ENCODE assay signal across 11 mouse cellular contexts in the genomic region with DNA sequence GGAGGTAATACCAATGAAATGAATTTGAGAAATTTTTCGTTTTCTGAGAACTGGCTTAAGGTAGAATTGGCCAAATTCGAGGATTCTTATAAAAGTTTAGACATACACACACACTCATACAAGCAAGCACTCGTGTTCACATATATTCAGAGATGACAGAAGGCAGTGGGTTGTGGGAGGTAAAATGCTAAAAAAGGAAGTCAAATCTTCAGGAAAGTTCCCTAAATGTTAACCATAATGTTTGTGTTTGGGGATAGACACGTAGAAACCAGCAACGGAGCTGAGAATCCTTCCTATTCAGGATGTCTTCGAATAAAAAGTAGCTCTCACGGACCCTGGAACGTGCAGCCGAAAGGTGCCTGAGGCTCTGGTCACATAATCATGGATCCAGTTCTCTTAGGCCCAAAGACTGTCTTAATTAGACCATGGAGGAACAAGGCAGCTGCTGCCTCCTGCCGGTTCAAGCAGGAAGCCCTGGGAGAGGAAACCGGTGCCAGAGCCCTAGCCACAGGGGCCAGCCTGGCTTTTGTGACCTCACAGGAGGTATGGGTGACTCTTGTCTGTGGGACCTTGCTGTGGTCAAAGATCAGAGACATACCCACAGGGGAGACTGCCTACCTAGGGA. TPM values are rescaled to one million over a fixed set of nuclear protein-coding genes. Genes with fewer than 3 reads are reported as not detected.
A peak's percentile ranks its signal among the peaks of the same experiment; 100 is the strongest.
DNase-seq lines count a peak whose midpoint lies in the region; ATAC-seq and TF ChIP-seq lines count a peak whose summit lies in the region.
"Had no signal": no experiment of that assay in that cellular context is flagged by ENCODE, and none has a peak within 500 bp of the region (broad histone marks: within the 10 kb centered on the region; RNA-seq: fewer than 3 reads in every experiment).

No protein-coding gene starts in this region.

- no peaks in the 10 kb centered on the region for H3K9me3 ChIP-seq in embryonic facial prominence, embryonic 14.5 days (ENCODE audit: control insufficient read depth, low read length)
- H3K9me3 ChIP-seq in embryonic facial prominence, embryonic 10.5 days, result no peaks in the 10 kb centered on the region
- no peaks in the 10 kb centered on the region for H3K9me3 ChIP-seq in liver, postnatal 0 days (ENCODE audit: low read length)
- no peaks in the 10 kb centered on the region for H3K9me3 ChIP-seq in liver, embryonic 12.5 days (replicated peaks)
- no peaks in the 10 kb centered on the region for H3K9me3 ChIP-seq in forebrain, embryonic 12.5 days
- H3K9me3 ChIP-seq: G1E; midbrain, embryonic 10.5 days had no signal

- H3K9ac ChIP-seq in embryonic facial prominence, embryonic 14.5 days (ENCODE audit: low read depth, low read length), result no peak overlapping the region
- no peak overlapping the region for H3K9ac ChIP-seq in liver, postnatal 0 days (replicated peaks)
- H3K9ac ChIP-seq in liver, embryonic 12.5 days, result no peak overlapping the region
- H3K9ac ChIP-seq in forebrain, embryonic 12.5 days, result no peak overlapping the region

- peak; percentile 48 for TF ChIP-seq CTCF in liver, postnatal 0 days (IDR thresholded peaks at IDR 0.05; ENCODE audit: low read depth)
- TF ChIP-seq CTCF in small intestine, adult 2 months (IDR thresholded peaks at IDR 0.05; ENCODE audit: extremely low read depth, insufficient read length, insufficient replicate concordance, low read depth, low read length), result peak; percentile 28; the same call in 1 of the 2 replicates

- WGBS in embryonic facial prominence, embryonic 14.5 days, result 58% methylated on average over 11 of the region's 11 CpGs
- 69% methylated on average over 11 of the region's 11 CpGs for WGBS in embryonic facial prominence, embryonic 10.5 days
- 47% methylated on average over 11 of the region's 11 CpGs for WGBS in liver, postnatal 0 days (ENCODE audit: insufficient replicate concordance)
- 38% methylated on average over 11 of the region's 11 CpGs for WGBS in liver, embryonic 12.5 days (ENCODE audit: insufficient replicate concordance)
- 77% methylated on average over 11 of the region's 11 CpGs for WGBS in small intestine, adult 2 months
- WGBS in forebrain, embryonic 12.5 days, result 68% methylated on average over 11 of the region's 11 CpGs

- no peak for TF ChIP-seq EP300 in liver, postnatal 0 days (IDR thresholded peaks at IDR 0.05; ENCODE audit: low read depth)

- no peak overlapping the region for H3K27ac ChIP-seq in embryonic facial prominence, embryonic 14.5 days (replicated peaks; ENCODE audit: low read depth, low read length)
- H3K27ac ChIP-seq in embryonic facial prominence, embryonic 10.5 days (replicated peaks), result no peak overlapping the region
- no peak overlapping the region for H3K27ac ChIP-seq in liver, postnatal 0 days (ENCODE audit: low read depth)
- no peak overlapping the region for H3K27ac ChIP-seq in liver, embryonic 12.5 days
- H3K27ac ChIP-seq in small intestine, adult 2 months (ENCODE audit: insufficient read depth, low read depth, low read length), result no peak overlapping the region
- no peak overlapping the region for H3K27ac ChIP-seq in forebrain, embryonic 12.5 days
- H3K27ac ChIP-seq: midbrain, embryonic 10.5 days had no signal

- H3K36me3 ChIP-seq in embryonic facial prominence, embryonic 14.5 days (ENCODE audit: control insufficient read depth, insufficient read depth, low read length), result no peaks in the 10 kb centered on the region
- no peaks in the 10 kb centered on the region for H3K36me3 ChIP-seq in embryonic facial prominence, embryonic 10.5 days (replicated peaks)
- no peaks in the 10 kb centered on the region for H3K36me3 ChIP-seq in liver, postnatal 0 days (replicated peaks; ENCODE audit: insufficient read depth, low read length)
- H3K36me3 ChIP-seq in liver, embryonic 12.5 days, result no peaks in the 10 kb centered on the region
- H3K36me3 ChIP-seq in small intestine, adult 2 months (ENCODE audit: control insufficient read depth, insufficient read depth, low read length), result no peaks in the 10 kb centered on the region
- H3K36me3 ChIP-seq in forebrain, embryonic 12.5 days (replicated peaks), result no peaks in the 10 kb centered on the region
- H3K36me3 ChIP-seq: G1E; midbrain, embryonic 10.5 days had no signal

- H3K4me3 ChIP-seq in embryonic facial prominence, embryonic 14.5 days (ENCODE audit: low read depth, low read length), result no peak overlapping the region
- no peak overlapping the region for H3K4me3 ChIP-seq in embryonic facial prominence, embryonic 10.5 days
- no peak overlapping the region for H3K4me3 ChIP-seq in liver, postnatal 0 days (ENCODE audit: low read depth, low read length)
- no peak overlapping the region for H3K4me3 ChIP-seq in liver, embryonic 12.5 days
- H3K4me3 ChIP-seq in small intestine, adult 2 months (ENCODE audit: low read depth, low read length), result no peak overlapping the region
- no peak overlapping the region for H3K4me3 ChIP-seq in forebrain, embryonic 12.5 days (replicated peaks)
- H3K4me3 ChIP-seq: midbrain, embryonic 10.5 days had no signal

- DNase-seq in embryonic facial prominence, embryonic 14.5 days (ENCODE audit: low spot score), result peak; percentile 13
- DNase-seq in embryonic facial prominence, embryonic 10.5 days (ENCODE audit: low spot score), result no peak
- DNase-seq in liver, postnatal 0 days, result peak; percentile 32
- peak; percentile 81 for DNase-seq in ZHBTc4 (ENCODE audit: low read depth, low spot score)
- no peak for DNase-seq in adrenal gland, adult 8-10 months

- no peak overlapping the region for H3K4me2 ChIP-seq in embryonic facial prominence, embryonic 14.5 days (ENCODE audit: low read depth, low read length)
- H3K4me2 ChIP-seq in liver, postnatal 0 days (ENCODE audit: low read depth, low read length), result no peak overlapping the region
- no peak overlapping the region for H3K4me2 ChIP-seq in liver, embryonic 12.5 days
- H3K4me2 ChIP-seq in forebrain, embryonic 12.5 days, result no peak overlapping the region

- H3K27me3 ChIP-seq in embryonic facial prominence, embryonic 14.5 days (replicated peaks; ENCODE audit: control insufficient read depth, insufficient read depth, low read length), result peaks cover 44% of the 10 kb centered on the region
- peaks cover 58% of the 10 kb centered on the region for H3K27me3 ChIP-seq in embryonic facial prominence, embryonic 10.5 days (replicated peaks; ENCODE audit: low read depth, poor library complexity, severe bottlenecking)
- peaks cover 16% of the 10 kb centered on the region for H3K27me3 ChIP-seq in liver, postnatal 0 days (ENCODE audit: insufficient read depth, low read length)
- peaks cover 52% of the 10 kb centered on the region for H3K27me3 ChIP-seq in liver, embryonic 12.5 days (replicated peaks)
- peaks cover 24% of the 10 kb centered on the region for H3K27me3 ChIP-seq in small intestine, adult 2 months (ENCODE audit: control insufficient read depth, insufficient read depth, low read length)
- H3K27me3 ChIP-seq in forebrain, embryonic 12.5 days, result peaks cover 38% of the 10 kb centered on the region

- ATAC-seq in embryonic facial prominence, embryonic 14.5 days (ENCODE audit: low read depth), result no peak
- ATAC-seq in liver, postnatal 0 days, result no peak
- no peak for ATAC-seq in liver, embryonic 12.5 days
- no peak for ATAC-seq in forebrain, embryonic 12.5 days (ENCODE audit: low FRiP score)

- TF ChIP-seq POLR2A in small intestine, adult 2 months (IDR thresholded peaks at IDR 0.05; ENCODE audit: low read depth, low read length), result no peak

- no peaks in the 10 kb centered on the region for H3K4me1 ChIP-seq in embryonic facial prominence, embryonic 14.5 days (ENCODE audit: control insufficient read depth, insufficient read depth, low read length)
- peaks cover 12% of the 10 kb centered on the region; the same call in 1 of the 2 replicates for H3K4me1 ChIP-seq in embryonic facial prominence, embryonic 10.5 days
- H3K4me1 ChIP-seq in liver, postnatal 0 days (ENCODE audit: insufficient read depth), result 0 out of 2 replicates have a peak, but pooled peaks cover 3% of the 10 kb centered on the region
- H3K4me1 ChIP-seq in liver, embryonic 12.5 days, result peaks cover 7% of the 10 kb centered on the region; the same call in 1 of the 2 replicates
- peaks cover 5% of the 10 kb centered on the region; the same call in 1 of the 2 replicates for H3K4me1 ChIP-seq in small intestine, adult 2 months (ENCODE audit: control insufficient read depth, insufficient read depth, insufficient read length, low read length)
- H3K4me1 ChIP-seq in forebrain, embryonic 12.5 days, result peaks cover 13% of the 10 kb centered on the region

RNA-seq across cellular contexts. Expression of a gene that starts 4.9 kb away (rescaled TPM):
- not detected in 2 replicates for polyA plus RNA-seq in embryonic facial prominence, embryonic 14.5 days (2014; fragmentation: Nextera tagmentation; extraction: Ambion mirVana)
- polyA plus RNA-seq in embryonic facial prominence, embryonic 10.5 days (2016; fragmentation: Nextera tagmentation; extraction: Ambion mirVana), result not detected in 2 replicates
- 0.09 TPM in 2 replicates for polyA plus RNA-seq in liver, postnatal 0 days (2015; fragmentation: Nextera tagmentation; extraction: Ambion mirVana)
- polyA plus RNA-seq in liver, embryonic 12.5 days (2016; fragmentation: Nextera tagmentation; extraction: Ambion mirVana), result 0.19 TPM in 1 of 2 replicates, not detected in the other
- polyA plus RNA-seq in small intestine, adult 2 months (2012; rRNA removed), result not detected in 2 replicates
- not detected in 2 replicates for polyA plus RNA-seq in forebrain, embryonic 12.5 days (2016; fragmentation: Nextera tagmentation; extraction: Ambion mirVana)
- not detected for total RNA-seq in adrenal gland, adult 8-10 months (2022)
- total RNA-seq: G1E; heart, postnatal 25 days had no signal
- polyA plus RNA-seq: G1E; midbrain, embryonic 10.5 days had no signal

RNA-seq across cellular contexts. Expression of a gene that starts 24.2 kb away (rescaled TPM):
- 0.68 and 1.4 TPM in 2 replicates for polyA plus RNA-seq in embryonic facial prominence, embryonic 14.5 days (2014; fragmentation: Nextera tagmentation; extraction: Ambion mirVana)
- 0.21 and 0.33 TPM in 2 replicates for polyA plus RNA-seq in embryonic facial prominence, embryonic 10.5 days (2016; fragmentation: Nextera tagmentation; extraction: Ambion mirVana)
- polyA plus RNA-seq in liver, postnatal 0 days (2015; fragmentation: Nextera tagmentation; extraction: Ambion mirVana), result 30.8 and 38.3 TPM in 2 replicates
- polyA plus RNA-seq in liver, embryonic 12.5 days (2016; fragmentation: Nextera tagmentation; extraction: Ambion mirVana), result 21.8 and 22.3 TPM in 2 replicates
- polyA plus RNA-seq in small intestine, adult 2 months (2012; rRNA removed), result 9.4 and 13.8 TPM in 2 replicates
- 0.43 and 0.73 TPM in 2 replicates for polyA plus RNA-seq in forebrain, embryonic 12.5 days (2016; fragmentation: Nextera tagmentation; extraction: Ambion mirVana)
- total RNA-seq in adrenal gland, adult 8-10 months (2022), result 1 to 10 TPM in 1 of 4 experiments, under 1 TPM in 3; 0.18 to 1.0 (median 0.29) TPM
- total RNA-seq: heart, postnatal 25 days had no signal
- polyA plus RNA-seq: G1E had no signal

RNA-seq across cellular contexts. Expression of a gene that starts 42.7 kb away (rescaled TPM):
- 159 and 174 TPM in 2 replicates for polyA plus RNA-seq in embryonic facial prominence, embryonic 14.5 days (2014; fragmentation: Nextera tagmentation; extraction: Ambion mirVana)
- polyA plus RNA-seq in embryonic facial prominence, embryonic 10.5 days (2016; fragmentation: Nextera tagmentation; extraction: Ambion mirVana), result 228 and 231 TPM in 2 replicates
- polyA plus RNA-seq in liver, postnatal 0 days (2015; fragmentation: Nextera tagmentation; extraction: Ambion mirVana), result 60.0 and 68.1 TPM in 2 replicates
- 167 and 168 TPM in 2 replicates for polyA plus RNA-seq in liver, embryonic 12.5 days (2016; fragmentation: Nextera tagmentation; extraction: Ambion mirVana)
- 18.7 and 33.6 TPM in 2 replicates for polyA plus RNA-seq in small intestine, adult 2 months (2012; rRNA removed)
- polyA plus RNA-seq in forebrain, embryonic 12.5 days (2016; fragmentation: Nextera tagmentation; extraction: Ambion mirVana), result 202 and 214 TPM in 2 replicates
- 100 to 1,000 TPM; 114 to 128 (median 117) TPM for total RNA-seq in adrenal gland, adult 8-10 months (2022)

Comparison
In these comparisons a context has a peak if more than half of its experiments do, and no peak if none do; other contexts are left out.
1. DNase-seq: peak in embryonic facial prominence, embryonic 14.5 days (single experiment), liver, postnatal 0 days (single experiment) and ZHBTc4 (single experiment); none in embryonic facial prominence, embryonic 10.5 days (single experiment) and adrenal gland, adult 8-10 months (single experiment).